Mouse (Mus musculus): Measurements from ENCODE around the gene Adgrv1. TPM values are rescaled to one million over a fixed set of nuclear protein-coding genes. Genes with fewer than 3 reads are reported as not detected.
"Not testable (repeated sequence)": the region's sequence is repeated elsewhere in the genome, so short reads cannot be mapped to it uniquely, and the experiment has no call there.

Adgrv1 gene
- polyA plus RNA-seq, 1 experiment from 2014 or later = 35.7 TPM

GRCm38 (mm10) chr13:81312148-81312547, 320.8 kb downstream of the Adgrv1 start:
- WGBS = 87% methylated on average over 5 of the region's 5 CpGs
- no peaks in the 10 kb centered on the region for H3K36me3 ChIP-seq
- no peak for ATAC-seq (ENCODE audit: low FRiP score)
- H3K4me3 ChIP-seq = no peak overlapping the region
- H3K9me3 ChIP-seq (replicated peaks) = no peaks in the 10 kb centered on the region
- no peaks in the 10 kb centered on the region for H3K4me1 ChIP-seq
- H3K27me3 ChIP-seq = no peaks in the 10 kb centered on the region
- no peak overlapping the region for H3K9ac ChIP-seq
- no peak overlapping the region for H3K27ac ChIP-seq
- no peak overlapping the region for H3K4me2 ChIP-seq (replicated peaks)

DNA sequence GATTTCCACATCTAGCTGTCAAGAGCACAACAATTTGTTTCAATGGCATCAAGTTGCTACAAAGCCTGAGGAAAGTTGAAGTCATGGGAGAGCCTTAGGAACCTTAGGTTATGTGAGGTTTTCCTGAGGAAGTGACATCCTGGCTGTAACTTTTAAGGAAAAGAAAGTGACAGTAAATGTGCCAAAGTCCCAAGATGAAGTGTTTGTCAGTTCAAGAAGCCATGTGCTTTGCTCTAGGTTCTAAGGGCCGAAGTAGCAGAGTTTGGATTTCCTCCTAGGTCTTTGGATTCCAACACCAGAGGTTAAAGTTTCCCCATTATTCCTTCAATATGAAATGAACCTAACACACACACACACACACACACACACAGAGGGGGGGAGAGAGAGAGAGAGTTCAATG, 332.1 kb downstream of the Adgrv1 start:
- no peaks in the 10 kb centered on the region for H3K36me3 ChIP-seq

DNA sequence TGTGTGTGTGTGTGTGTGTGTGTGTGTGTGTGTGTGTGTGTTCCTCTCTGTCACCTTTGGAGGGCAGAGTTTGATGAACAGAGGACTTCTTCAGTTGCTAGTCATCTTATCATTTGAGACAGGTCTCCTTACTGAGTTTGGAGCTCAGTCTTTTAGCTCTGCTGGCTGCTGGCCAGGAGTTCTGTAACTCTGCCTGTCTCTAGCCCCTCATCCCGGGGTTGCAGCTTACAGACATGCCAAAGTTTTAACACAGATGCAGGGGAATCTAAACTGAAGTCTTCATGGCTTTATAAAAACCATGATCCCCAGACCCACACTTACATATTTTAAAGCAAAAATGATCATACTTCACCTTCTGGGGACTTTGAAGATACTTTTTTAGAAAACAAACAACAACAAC, 338.8 kb downstream of the Adgrv1 start:
- Histone ChIP-seq H3K9me3 (replicated peaks) (no peaks in the 10 kb centered on the region), H3K9ac (no peak overlapping the region), H3K4me3 (no peak overlapping the region), H3K27me3 (no peaks in the 10 kb centered on the region), H3K27ac (no peak overlapping the region), H3K4me2 (replicated peaks) (no peak overlapping the region), H3K4me1 (no peaks in the 10 kb centered on the region), H3K36me3 (no peaks in the 10 kb centered on the region)
- 82% methylated on average over 1 of the region's 1 CpGs for WGBS
- ATAC-seq (ENCODE audit: low FRiP score) = no peak

More for the DNA sequence above, 332.1 kb downstream of the Adgrv1 start:
- no peak overlapping the region for H3K4me2 ChIP-seq (replicated peaks)
- 91% methylated on average over 1 of the region's 1 CpGs for WGBS
- no peaks in the 10 kb centered on the region for H3K27me3 ChIP-seq
- H3K4me3 ChIP-seq = no peak overlapping the region
- H3K27ac ChIP-seq = no peak overlapping the region
- H3K9ac ChIP-seq = no peak overlapping the region
- no peaks in the 10 kb centered on the region for H3K4me1 ChIP-seq
- no peaks in the 10 kb centered on the region for H3K9me3 ChIP-seq (replicated peaks)
- ATAC-seq (ENCODE audit: low FRiP score) = no peak

GRCm38 (mm10) chr13:81282193-81282592, 350.8 kb downstream of the Adgrv1 start:
- Histone ChIP-seq H3K4me2 (replicated peaks) (no peak overlapping the region), H3K27me3 (no peaks in the 10 kb centered on the region), H3K9me3 (replicated peaks) (no peaks in the 10 kb centered on the region), H3K4me3 (no peak overlapping the region), H3K9ac (no peak overlapping the region), H3K4me1 (no peaks in the 10 kb centered on the region), H3K36me3 (no peaks in the 10 kb centered on the region), H3K27ac (no peak overlapping the region)
- no peak for ATAC-seq (ENCODE audit: low FRiP score)
- 80% methylated on average over 6 of the region's 6 CpGs for WGBS

- no peak for ATAC-seq (ENCODE audit: low FRiP score)
- 97% methylated on average over 1 of the region's 1 CpGs for whole genome bisulfite sequencing
- Histone ChIP-seq H3K4me2 (replicated peaks) (no peak overlapping the region), H3K4me3 (no peak overlapping the region), H3K9me3 (replicated peaks) (no peaks in the 10 kb centered on the region), H3K27me3 (no peaks in the 10 kb centered on the region), H3K9ac (no peak overlapping the region), H3K27ac (no peak overlapping the region), H3K36me3 (no peaks in the 10 kb centered on the region), H3K4me1 (no peaks in the 10 kb centered on the region)
These were observed 352.2 kb downstream of the Adgrv1 start for GRCm38 (mm10) chr13:81280650-81281229.

GRCm38 (mm10) chr13:81279351-81279736, 353.6 kb downstream of the Adgrv1 start:
- ATAC-seq (ENCODE audit: low FRiP score) = no peak
- Histone ChIP-seq H3K27me3 (no peaks in the 10 kb centered on the region), H3K9me3 (replicated peaks) (no peaks in the 10 kb centered on the region), H3K4me3 (no peak overlapping the region), H3K36me3 (no peaks in the 10 kb centered on the region), H3K9ac (no peak overlapping the region), H3K27ac (no peak overlapping the region), H3K4me1 (no peaks in the 10 kb centered on the region), H3K4me2 (replicated peaks) (no peak overlapping the region)
- WGBS = 92% methylated on average over 5 of the region's 5 CpGs

GRCm38 (mm10) chr13:81278669-81279350, 354.1 kb downstream of the Adgrv1 start:
- WGBS = 76% methylated on average over 2 of the region's 2 CpGs
- Histone ChIP-seq H3K36me3 (no peaks in the 10 kb centered on the region), H3K9me3 (replicated peaks) (no peaks in the 10 kb centered on the region), H3K27ac (no peak overlapping the region), H3K4me3 (no peak overlapping the region), H3K27me3 (no peaks in the 10 kb centered on the region), H3K4me2 (replicated peaks) (no peak overlapping the region), H3K4me1 (no peaks in the 10 kb centered on the region), H3K9ac (no peak overlapping the region)
- no peak for ATAC-seq (ENCODE audit: low FRiP score)

- Histone ChIP-seq H3K9ac (no peak overlapping the region), H3K4me2 (replicated peaks) (no peak overlapping the region), H3K9me3 (replicated peaks) (no peaks in the 10 kb centered on the region), H3K4me3 (no peak overlapping the region), H3K4me1 (no peaks in the 10 kb centered on the region), H3K36me3 (no peaks in the 10 kb centered on the region), H3K27me3 (no peaks in the 10 kb centered on the region), H3K27ac (no peak overlapping the region)
- WGBS = 89% methylated on average over 1 of the region's 1 CpGs
- ATAC-seq (ENCODE audit: low FRiP score) = no peak
These were observed 359.1 kb downstream of the Adgrv1 start for GRCm38 (mm10) chr13:81273837-81274236.

DNA sequence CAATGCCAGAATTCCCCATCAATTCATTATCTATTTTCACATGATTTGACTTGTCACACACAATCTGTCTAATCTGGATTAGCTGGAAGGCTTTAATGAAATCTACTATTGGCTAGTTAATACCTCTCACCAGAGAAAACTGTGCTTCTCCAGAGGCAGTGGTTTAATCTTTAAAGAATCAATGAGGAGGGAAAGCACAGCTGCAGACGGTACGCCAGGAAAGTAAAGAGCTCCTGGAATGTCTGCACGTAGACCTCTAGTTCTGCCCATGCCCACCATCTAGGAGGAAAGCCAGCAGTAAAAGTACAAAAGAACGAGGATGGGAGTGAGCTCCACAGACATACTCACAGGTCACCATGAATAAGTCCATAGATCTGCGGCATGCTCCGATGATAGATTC, 362.6 kb downstream of the Adgrv1 start:
- no peak overlapping the region for H3K27ac ChIP-seq
- no peaks in the 10 kb centered on the region for H3K27me3 ChIP-seq
- no peaks in the 10 kb centered on the region for H3K4me1 ChIP-seq
- no peak for ATAC-seq (ENCODE audit: low FRiP score)
- no peak overlapping the region for H3K4me2 ChIP-seq (replicated peaks)
- H3K4me3 ChIP-seq = no peak overlapping the region
- H3K36me3 ChIP-seq = no peaks in the 10 kb centered on the region
- H3K9ac ChIP-seq = no peak overlapping the region
- WGBS = 90% methylated on average over 6 of the region's 6 CpGs
- H3K9me3 ChIP-seq (replicated peaks) = no peaks in the 10 kb centered on the region

- 86% methylated on average over 6 of the region's 6 CpGs for WGBS
- no peak overlapping the region for H3K4me3 ChIP-seq
These were observed 363.9 kb downstream of the Adgrv1 start for GRCm38 (mm10) chr13:81269056-81269455.

DNA sequence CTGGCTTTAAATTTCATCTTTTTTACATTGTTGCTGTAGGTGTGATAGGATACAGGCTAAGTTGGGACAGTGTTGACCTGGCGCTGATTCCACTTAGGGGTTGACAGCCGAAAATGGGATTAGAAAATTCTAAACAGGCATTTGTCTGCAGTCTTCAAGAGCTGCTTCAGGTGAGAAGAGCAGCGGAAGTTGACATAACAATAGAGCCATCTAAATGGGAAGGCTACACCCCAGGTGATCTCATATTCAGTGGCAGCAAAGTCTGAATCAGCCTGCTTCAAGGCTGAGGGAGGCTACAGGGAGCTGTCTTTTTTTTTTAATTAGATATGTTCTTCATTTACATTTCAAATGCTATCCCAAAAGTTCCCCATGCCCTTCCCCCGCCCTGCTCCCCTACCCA, 365.5 kb downstream of the Adgrv1 start:
- 73% methylated on average over 4 of the region's 4 CpGs for WGBS
- not testable (repeated sequence) for H3K4me2 ChIP-seq (replicated peaks); H3K9me3 ChIP-seq (replicated peaks); H3K4me3 ChIP-seq; H3K36me3 ChIP-seq; ATAC-seq (ENCODE audit: low FRiP score); H3K4me1 ChIP-seq; H3K27me3 ChIP-seq; H3K27ac ChIP-seq; H3K9ac ChIP-seq

More at GRCm38 (mm10) chr13:81269056-81269455, 363.9 kb downstream of the Adgrv1 start:
- Histone ChIP-seq H3K27ac (no peak overlapping the region), H3K4me1 (no peaks in the 10 kb centered on the region), H3K9me3 (replicated peaks) (no peaks in the 10 kb centered on the region), H3K4me2 (replicated peaks) (no peak overlapping the region), H3K27me3 (no peaks in the 10 kb centered on the region), H3K9ac (no peak overlapping the region), H3K36me3 (no peaks in the 10 kb centered on the region)
- ATAC-seq (ENCODE audit: low FRiP score) = no peak

- H3K27ac ChIP-seq = no peak overlapping the region
- H3K36me3 ChIP-seq = no peaks in the 10 kb centered on the region
- no peak for ATAC-seq (ENCODE audit: low FRiP score)
- H3K9me3 ChIP-seq (replicated peaks) = no peaks in the 10 kb centered on the region
- H3K27me3 ChIP-seq = no peaks in the 10 kb centered on the region
- H3K4me3 ChIP-seq = no peak overlapping the region
- no peak overlapping the region for H3K9ac ChIP-seq
- H3K4me1 ChIP-seq = no peaks in the 10 kb centered on the region
- no peak overlapping the region for H3K4me2 ChIP-seq (replicated peaks)
- WGBS = 100% methylated on average over 1 of the region's 1 CpGs
These were observed 368.5 kb downstream of the Adgrv1 start for GRCm38 (mm10) chr13:81264465-81264864.

GRCm38 (mm10) chr13:81241181-81241580, 391.8 kb downstream of the Adgrv1 start:
- Histone ChIP-seq H3K9ac (no peak overlapping the region), H3K4me3 (no peak overlapping the region), H3K4me1 (no peaks in the 10 kb centered on the region), H3K36me3 (no peaks in the 10 kb centered on the region), H3K4me2 (replicated peaks) (no peak overlapping the region), H3K27me3 (no peaks in the 10 kb centered on the region), H3K9me3 (replicated peaks) (no peaks in the 10 kb centered on the region), H3K27ac (no peak overlapping the region)
- ATAC-seq (ENCODE audit: low FRiP score) = no peak
- WGBS = 95% methylated on average over 2 of the region's 2 CpGs

Measured in hindbrain, embryonic 12.5 days (tissue).